Mouse (Mus musculus): ENCODE measurements around the gene Farsa.
"Not testable (repeated sequence)": the region's sequence is repeated elsewhere in the genome, so short reads cannot be mapped to it uniquely, and the experiment has no call there.

The Farsa gene

GRCm38 (mm10) chr8:84856864-84857441 lies at the start of gene Farsa:
Gene Farsa (plus strand): TSS chr8:84856989.
- DNase-seq (ENCODE audit: low spot score), result peak; percentile 84

- DNase-seq (ENCODE audit: low spot score), result no peak
Observed at GRCm38 (mm10) chr8:84809109-84809940, 47.5 kb upstream of the Farsa start.

GRCm38 (mm10) chr8:84809941-84810280 lies 46.9 kb upstream of the Farsa start:
- no peak for DNase-seq (ENCODE audit: low spot score)

GRCm38 (mm10) chr8:84810896-84811295 lies 45.9 kb upstream of the Farsa start:
- DNase-seq (ENCODE audit: low spot score), result peak; percentile 98

GRCm38 (mm10) chr8:84811303-84811702 lies 45.5 kb upstream of the Farsa start:
- no peak for DNase-seq (ENCODE audit: low spot score)

GRCm38 (mm10) chr8:84813059-84813458 lies 43.7 kb upstream of the Farsa start:
- DNase-seq (ENCODE audit: low spot score), result peak; percentile 88

- DNase-seq (ENCODE audit: low spot score), result no peak
Observed at GRCm38 (mm10) chr8:84813830-84814229, 43.0 kb upstream of the Farsa start.

GRCm38 (mm10) chr8:84814240-84814554 lies 42.6 kb upstream of the Farsa start:
- no peak for DNase-seq (ENCODE audit: low spot score)

DNA sequence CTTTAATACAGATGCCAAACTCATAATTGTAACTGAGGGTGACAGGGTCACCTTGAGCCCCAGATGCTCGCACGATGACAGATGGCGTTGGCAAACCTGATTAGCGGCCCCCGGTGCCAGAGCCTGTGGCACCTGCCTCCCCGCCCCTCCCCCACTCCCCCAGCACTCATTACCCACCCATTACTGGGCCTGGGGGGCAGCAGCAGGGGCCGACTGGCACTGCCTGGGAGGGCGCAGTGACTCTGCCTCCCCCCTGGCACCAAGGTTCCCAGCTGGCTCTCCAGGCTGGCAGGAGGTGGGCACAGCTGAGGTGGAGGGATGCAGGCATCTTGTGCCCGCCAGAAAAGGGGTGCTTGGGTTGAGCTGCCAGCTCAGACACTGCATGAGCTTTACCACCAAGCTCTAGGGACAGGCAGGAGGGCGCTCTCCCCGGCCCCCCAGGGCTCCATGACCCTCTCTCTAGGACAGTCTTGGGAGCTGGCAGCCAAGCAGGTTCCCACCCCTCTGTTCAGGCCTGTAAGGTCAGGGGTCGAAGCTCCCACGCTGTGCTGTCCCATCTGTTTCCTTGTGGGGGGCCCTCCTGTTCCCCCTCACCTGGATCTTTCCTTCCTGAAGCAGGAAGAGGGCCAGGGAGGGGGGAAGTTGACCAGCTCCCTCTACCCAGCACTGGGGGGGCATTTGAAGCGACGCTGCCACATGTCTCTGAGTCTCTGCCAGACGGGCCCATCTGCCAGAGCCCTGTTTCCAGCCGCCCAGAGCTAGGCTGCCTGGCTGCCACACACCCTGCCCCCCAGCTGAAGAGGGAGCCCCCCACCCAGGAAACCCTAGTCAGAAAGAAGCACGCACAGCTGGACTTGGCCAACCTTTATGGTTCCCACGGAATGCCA lies 42.0 kb upstream of the Farsa start:
- DNase-seq (ENCODE audit: low spot score), result no peak

DNA sequence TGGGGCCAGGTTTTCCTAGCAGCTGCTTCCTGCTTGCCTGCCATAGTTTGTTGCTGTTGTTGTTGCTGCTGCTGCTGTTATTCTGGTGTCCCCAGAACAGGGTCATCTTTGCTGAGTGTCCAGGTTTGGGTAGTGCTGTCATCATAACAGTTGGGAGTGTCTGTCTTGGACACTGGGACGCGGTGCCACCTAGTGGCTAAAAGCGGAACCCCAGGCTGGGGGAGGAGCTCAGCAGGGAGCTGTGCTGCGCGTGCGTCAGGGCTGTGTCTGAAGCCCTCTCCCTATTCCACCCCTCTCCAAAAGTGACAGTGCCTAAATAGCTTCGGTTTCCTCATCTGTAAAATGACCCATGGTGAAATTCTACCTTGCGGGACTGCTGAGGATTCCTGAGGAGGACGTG lies 41.2 kb upstream of the Farsa start:
- DNase-seq (ENCODE audit: low spot score), result peak; percentile 92

GRCm38 (mm10) chr8:84816117-84816516 lies 40.7 kb upstream of the Farsa start:
- no peak for DNase-seq (ENCODE audit: low spot score)

- no peak for DNase-seq (ENCODE audit: low spot score)
Observed at GRCm38 (mm10) chr8:84822723-84823122, 34.1 kb upstream of the Farsa start, which contains the start of gene Dand5. Gene Dand5 (minus strand): TSS chr8:84822823.

GRCm38 (mm10) chr8:84823653-84824052 lies 33.1 kb upstream of the Farsa start:
- no peak for DNase-seq (ENCODE audit: low spot score)

DNA sequence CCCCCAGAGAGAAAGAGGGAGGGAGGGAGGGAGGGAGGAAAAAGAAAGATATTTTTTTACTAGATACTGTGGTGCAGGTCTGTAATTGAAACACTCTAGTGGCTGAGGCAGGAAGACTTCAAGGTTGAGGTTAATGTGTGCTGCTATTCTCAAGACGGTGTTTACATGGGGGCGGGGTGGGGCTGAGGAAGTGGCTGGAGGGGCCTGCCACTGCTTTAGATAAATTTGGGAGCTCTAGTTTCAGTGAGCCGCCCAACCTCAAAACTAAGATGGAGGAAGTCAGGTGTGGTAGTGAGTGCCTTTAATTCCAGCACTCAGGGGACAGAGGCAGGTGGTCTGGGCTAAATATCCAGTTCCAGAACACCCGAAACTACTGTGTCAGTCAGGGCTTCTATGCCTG lies 31.2 kb upstream of the Farsa start:
- DNase-seq (ENCODE audit: low spot score), result no peak

DNA sequence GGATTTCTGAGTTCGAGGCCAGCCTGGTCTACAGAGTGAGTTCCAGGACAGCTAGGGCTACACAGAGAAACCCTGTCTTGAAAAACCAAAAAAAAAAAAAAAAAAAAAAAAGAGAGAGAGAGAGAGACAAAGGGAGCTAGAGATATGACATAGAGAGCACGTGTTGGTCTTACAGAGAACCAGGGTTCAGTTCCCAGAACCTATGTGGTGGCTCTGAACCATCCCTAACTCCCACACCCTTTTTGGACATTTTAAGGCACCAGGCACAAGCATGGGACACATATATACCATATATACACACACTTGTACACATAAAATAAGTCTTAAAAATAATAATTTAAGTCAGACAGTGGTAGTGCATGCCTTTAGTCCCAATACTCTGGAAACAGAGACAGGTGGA lies 30.3 kb upstream of the Farsa start:
- DNase-seq (ENCODE audit: low spot score), result not testable (repeated sequence)

DNA sequence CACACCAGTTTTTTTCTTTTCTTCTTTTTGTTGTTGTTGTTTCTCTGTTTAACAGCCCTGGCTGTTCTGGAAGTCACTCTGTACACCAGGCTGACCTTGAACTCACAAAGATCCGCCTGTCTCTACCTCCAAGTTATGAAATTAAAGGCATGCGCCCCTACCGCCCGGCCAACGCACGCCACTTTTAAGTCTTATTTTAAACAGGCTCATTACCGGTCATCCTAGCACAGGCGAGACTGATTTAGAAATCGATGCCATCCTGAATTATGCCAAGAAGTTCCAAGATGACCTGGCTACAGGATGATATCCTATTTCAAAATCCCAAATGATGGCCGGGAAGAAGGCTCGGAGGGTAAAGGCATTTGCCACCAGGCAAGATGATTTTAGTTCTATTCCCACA lies 25.3 kb upstream of the Farsa start, which contains the start of gene Gadd45gip1:
TSS of gene Gadd45gip1 (plus strand) at position 33 of the 400 bp plus-strand sequence.
- no peak for DNase-seq (ENCODE audit: low spot score)

GRCm38 (mm10) chr8:84832034-84832717 lies 24.6 kb upstream of the Farsa start:
- DNase-seq (ENCODE audit: low spot score), result no peak

GRCm38 (mm10) chr8:84832759-84833742 lies 23.7 kb upstream of the Farsa start:
- no peak for DNase-seq (ENCODE audit: low spot score)

GRCm38 (mm10) chr8:84834002-84834865 lies 22.6 kb upstream of the Farsa start:
- no peak for DNase-seq (ENCODE audit: low spot score)
